Mouse (Mus musculus) gastrocnemius, postnatal 10 days (tissue): Measurements from ENCODE around the gene Csrp3. TPM values are rescaled to one million over a fixed set of nuclear protein-coding genes. Genes with fewer than 3 reads are reported as not detected.

Source experiments
- DNase-seq: peaks from one replicate; pipeline ENCODE4 v3.0.0; 2021; ENCODE audit warnings: mixed read lengths
- long read RNA-seq, 2 experiments: library from polyadenylated mRNA; stranded (forward); transcript quantifications; one replicate each; pipeline ENCODE4 v2.0.0; 2021
- total RNA-seq, 2 experiments: library from RNA; stranded (reverse); gene quantifications; 2 replicates each; pipeline ENCODE4 v1.2.3; 2021

The Csrp3 gene
- total RNA-seq: 100 to 1,000 TPM; 120 to 170 TPM
- long read RNA-seq, experiment 1, transcript Csrp3-201 (6 exons, 877 nt): major isoform, 103 of 116 reads
- long read RNA-seq, experiment 1, partial matches to known transcripts: 7 of 116 reads
- long read RNA-seq, experiment 1, other reads (novel, unspliced or antisense): 6 of 116 reads
- long read RNA-seq, experiment 2, transcript Csrp3-201 (6 exons, 877 nt): major isoform, 74 of 84 reads
- long read RNA-seq, experiment 2, partial matches to known transcripts: 8 of 84 reads
- long read RNA-seq, experiment 2, other reads (novel, unspliced or antisense): 2 of 84 reads

DNA sequence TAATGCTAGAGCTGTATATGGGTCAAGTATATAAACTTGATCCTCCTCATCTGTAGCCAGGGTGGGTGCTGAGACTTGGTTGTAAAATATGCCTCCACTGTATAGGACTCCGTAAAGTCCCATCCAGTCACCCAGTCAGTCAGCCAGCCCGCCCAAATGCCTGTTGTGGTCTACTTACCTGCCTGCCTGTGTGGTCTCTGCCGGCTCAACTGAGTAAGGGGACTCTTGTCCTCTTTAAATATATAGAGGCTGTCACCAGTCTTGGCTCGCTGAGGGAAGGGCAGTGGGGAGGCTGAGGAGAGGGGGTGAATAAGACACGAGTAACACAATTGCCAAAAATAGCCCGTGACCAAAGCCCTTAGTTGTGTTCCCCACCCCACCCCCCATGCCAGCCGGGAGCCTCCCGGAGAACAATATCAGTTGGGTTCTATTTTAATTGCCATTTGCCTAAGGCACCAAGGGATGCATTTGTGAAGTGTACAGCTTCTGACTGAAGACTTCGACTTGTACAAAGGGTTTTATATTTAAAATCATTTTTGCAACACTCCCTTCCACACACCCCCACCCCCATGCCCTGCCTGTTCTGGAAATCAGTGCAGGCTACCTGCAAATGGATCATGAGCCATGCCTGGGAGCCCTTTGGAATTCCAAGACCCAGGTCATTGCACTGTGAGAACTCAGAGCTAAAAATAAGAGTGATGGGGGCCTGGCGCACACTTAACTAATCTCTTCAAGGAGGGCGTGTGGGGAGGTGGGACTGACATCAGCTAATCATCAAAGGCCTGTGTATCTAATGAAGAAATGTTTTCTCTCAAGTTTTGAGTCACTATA is at the start of gene Csrp3:
Csrp3 (minus strand) TSS at position 214 of the 831 bp plus-strand sequence.
- no peak for DNase-seq

DNA sequence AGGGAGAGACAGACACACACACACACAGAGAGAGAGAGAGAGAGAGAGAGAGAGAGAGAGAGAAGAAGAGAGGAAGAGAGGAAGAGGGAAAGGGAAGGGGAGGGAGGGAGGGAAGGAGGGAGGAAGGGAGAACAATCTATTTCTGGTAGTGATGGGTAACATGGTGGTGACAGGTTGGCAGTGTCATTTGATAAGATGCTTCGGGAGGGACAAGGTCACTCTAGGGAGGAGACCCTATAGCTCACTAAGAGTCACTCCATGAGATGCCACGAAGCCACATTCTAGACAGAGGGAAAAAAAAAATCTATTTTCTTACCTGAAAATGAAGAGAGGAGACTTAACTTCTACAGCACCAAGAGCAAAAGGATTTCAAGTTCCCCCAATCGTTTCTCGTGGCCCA is 48.2 kb upstream of the Csrp3 start:
- no peak for DNase-seq

DNA sequence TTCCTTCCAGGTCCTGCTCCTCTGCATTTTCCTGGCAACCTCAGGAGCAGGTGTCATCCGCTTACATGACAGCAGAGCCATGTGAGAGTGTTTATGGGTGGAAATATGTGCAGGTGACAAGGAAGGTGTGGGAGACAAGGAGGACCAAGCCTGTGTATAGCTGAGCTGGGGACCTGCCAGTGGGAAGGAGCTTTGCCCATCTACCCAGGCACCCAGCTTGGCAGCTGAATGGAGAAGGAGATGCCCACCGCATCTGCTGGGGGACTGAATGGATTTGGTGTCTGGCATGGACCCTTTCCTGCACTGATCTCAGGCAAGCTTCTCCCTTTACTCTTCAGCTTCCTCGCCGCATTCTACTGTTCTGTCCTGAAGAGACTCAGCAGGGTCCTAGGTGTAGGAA is 47.6 kb upstream of the Csrp3 start:
- no peak for DNase-seq

DNA sequence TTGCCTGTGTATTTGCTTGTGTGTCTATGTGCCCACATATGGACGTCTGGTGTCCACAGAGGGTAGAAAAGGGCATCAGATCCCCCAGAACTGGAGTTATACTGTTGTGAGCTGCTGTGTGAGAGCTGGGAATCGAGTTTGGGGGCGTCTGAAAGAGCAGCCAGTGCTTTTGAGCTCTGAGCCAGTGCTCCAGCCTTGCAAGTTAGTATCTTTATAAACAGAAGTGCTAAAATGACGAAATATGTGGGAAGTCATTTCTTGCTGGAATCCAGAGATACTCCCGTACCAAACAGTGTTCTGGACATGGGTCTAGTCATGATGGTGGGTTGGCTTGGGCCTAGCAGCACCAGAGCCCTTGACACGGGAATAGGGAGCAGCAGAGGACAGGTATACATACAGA is 46.9 kb upstream of the Csrp3 start:
- no peak for DNase-seq

DNA sequence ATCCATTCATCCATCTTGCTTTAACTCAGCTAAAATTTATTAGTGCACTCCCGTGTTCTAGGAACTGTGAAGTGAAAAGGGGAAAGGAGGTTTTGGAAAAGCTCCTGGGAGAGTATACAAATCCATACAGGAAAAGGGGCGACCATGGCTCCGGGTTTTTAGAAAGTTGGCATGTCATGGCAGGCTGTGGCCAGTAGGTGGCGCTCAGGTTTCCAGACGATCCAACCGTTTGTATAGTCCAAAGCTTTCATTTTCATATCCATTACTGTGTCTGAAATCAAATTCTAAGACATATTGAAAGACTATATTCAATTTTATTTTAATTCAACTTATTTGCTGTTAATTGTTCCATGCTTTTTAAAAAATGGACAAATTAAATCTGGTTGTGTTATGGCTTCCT is 46.3 kb upstream of the Csrp3 start:
- peak; percentile 72 for DNase-seq

DNA sequence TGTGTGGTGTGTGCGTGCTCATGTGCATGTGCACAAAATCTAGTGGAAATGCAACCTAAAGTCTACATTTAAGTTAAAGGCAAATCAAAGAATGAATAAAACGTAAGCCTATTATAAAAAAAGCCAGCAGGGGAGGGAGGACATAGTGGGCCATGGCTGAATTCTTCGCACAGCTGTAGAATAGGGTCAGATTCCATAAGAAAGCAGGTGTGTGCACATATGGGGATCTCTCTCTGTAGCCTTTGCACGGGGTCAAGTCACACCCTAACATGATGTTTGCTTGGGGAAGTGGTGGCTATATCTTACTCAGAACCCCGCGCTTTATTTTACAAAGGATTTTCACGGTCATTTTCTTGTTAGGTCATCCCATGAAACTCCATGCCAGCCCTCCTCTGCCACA is 45.3 kb upstream of the Csrp3 start:
- DNase-seq: no peak

DNA sequence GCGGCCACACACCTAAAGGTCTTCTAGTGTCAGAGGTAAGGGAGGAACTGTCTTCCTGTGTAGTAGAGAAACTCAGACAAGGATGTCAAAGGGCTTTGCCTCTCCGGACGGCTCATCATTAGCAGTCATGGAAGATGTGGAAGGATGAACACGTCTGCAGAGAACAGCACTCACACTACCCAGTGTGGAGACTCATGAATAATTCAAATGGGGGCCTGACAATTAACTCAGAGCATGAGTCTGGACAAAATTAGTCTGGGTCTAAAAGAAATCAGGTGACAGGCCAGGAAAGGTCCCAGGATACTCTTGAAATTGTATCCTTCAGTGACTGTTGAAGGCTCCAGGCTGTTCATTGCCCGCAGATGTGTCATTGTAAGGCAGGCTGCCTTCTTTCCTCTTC is 43.2 kb upstream of the Csrp3 start:
- no peak for DNase-seq

DNA sequence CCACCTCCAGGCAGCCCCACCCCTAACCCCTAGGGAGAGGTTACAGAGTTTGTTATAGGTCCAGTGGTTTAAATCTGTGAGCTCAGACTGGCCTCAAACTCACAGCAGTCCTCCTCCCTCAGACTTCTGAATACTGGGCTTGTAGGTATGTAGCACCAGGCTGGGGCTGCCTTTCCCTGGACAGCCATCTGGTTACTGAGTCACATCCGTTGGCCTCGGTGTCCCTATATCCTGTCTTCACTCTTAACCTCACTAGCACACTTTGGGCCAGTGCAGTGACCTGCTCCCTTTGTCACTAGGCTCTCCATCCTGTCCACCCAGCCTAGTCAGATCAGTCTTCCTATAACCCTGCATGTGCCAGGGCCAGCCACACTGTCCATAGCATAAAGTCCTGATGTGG is 40.9 kb upstream of the Csrp3 start:
- DNase-seq: no peak

DNA sequence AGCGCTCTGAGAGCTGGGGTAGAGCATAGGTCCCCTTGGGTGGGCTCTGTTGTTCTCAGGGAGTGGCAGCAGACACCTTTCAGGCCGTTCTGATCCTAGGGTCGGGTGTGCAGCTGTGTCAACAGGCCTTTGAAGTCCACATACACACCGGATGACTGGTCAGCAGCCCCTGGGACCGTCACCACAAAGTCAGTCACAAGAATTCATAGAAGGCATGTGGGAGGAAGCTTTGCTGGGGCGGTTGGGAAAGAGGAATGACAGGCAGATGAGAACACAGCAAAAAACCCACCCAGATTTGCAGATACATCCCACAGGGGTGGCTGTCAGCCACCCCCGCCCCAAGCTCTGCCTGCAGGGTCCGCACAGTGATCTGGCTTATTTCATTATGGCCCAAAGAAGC is 40.1 kb upstream of the Csrp3 start:
- DNase-seq: no peak

DNA sequence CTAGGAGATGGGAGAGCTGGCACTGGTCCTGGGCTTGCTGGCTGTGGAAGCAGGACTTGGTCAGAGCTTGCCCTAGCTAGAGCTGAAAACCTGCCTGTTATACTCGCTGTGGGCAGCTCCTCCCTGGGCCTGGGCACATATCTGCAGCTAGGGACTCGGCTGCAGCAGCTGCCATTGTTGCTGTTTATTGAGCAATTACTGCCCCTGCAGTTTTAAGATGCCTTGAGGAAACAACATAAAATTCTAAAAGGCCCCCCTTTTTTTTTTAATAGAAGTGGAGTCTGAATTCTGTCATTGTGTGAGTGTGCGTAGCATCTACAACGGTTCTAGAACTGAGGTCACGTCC is 36.4 kb upstream of the Csrp3 start:
- no peak for DNase-seq

DNA sequence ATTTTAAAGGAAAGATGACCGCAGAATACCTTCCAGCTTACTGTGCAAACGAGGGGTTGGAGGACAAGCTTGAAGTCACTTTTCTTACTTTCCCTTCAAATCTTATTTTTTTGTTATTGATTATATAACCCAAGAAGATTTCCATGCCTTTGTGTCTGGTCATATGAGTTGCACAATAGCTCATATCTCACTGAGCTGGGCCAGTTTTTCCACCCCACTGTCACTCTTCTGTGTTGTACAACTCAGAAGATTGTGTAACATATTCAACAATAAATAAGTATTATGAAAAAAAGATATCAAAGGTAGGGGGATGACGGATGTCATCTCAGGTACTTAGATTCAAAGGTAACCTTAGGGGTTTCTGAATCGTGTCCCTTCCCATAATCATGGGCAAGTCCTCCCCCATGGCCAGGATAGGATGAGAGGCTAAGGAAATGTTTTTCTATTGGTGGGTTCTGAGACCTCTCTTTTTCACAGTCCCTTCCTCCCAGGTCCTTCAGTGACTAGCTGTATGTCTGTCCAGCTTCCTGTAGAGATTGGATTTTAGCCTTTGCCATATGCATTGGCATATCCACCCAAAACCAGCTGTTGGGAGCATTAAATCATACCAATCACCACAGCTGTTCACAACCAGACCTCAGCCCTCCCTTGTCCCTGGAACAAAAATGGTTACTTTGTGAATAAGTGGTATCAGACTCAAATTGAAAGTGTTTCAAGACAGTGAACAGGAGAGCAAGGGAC is 35.9 kb upstream of the Csrp3 start:
- no peak for DNase-seq

DNA sequence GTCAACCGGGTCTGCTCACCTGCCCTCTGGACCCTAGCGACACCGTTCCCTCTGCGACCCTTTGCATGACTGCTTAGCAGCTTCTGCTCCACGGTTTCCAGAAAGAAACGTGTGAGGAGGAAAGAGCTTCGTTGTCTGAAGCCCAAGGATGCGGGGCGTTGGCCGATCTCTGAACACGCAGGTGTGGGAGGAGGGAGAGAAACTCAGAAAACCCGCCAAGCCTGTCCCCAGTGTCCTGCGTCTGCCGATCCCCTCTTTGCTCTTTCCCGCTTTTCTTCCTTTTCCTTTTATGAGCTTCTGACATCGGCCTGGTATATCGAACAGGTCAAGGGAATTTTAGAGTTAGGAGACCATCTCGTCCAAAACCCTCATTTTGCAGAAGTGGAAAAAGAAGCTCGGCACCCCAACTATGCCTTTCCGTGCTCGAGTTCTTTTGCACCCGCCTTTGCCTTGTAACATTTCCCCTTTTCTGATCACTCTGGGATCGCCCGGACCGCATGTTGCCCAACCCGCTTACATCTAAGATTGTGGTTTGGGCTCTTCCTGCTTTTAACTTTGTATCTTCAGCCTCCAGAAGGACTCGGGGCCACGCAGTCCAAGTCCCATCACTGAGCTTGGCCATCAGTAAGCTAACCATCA is 34.3 kb upstream of the Csrp3 start:
- peak; percentile 20 for DNase-seq

DNA sequence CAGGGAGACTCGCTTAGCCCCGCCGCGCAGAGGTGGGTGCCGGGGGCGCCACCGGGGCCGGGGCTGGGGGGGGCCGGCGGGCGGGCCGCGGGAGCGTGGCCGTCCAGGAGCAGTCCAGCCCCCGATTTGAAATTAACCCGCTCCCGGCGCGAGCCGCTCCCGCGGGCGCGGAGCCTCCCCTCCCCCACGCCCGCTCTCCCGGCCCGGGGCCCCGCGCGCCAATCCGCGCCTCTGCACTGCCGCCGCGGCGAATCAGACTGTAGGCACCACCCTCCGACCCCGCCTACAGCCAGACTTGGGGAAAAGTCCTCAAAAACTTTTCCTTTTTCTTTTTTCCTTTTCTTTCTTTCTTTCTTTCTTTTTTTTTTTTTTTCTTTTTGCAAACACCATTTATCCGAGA is 33.7 kb upstream of the Csrp3 start, which contains the start of gene E2f8:
E2f8 (minus strand) TSS at position 111 of the 400 bp plus-strand sequence.
- DNase-seq: peak; percentile 79

DNA sequence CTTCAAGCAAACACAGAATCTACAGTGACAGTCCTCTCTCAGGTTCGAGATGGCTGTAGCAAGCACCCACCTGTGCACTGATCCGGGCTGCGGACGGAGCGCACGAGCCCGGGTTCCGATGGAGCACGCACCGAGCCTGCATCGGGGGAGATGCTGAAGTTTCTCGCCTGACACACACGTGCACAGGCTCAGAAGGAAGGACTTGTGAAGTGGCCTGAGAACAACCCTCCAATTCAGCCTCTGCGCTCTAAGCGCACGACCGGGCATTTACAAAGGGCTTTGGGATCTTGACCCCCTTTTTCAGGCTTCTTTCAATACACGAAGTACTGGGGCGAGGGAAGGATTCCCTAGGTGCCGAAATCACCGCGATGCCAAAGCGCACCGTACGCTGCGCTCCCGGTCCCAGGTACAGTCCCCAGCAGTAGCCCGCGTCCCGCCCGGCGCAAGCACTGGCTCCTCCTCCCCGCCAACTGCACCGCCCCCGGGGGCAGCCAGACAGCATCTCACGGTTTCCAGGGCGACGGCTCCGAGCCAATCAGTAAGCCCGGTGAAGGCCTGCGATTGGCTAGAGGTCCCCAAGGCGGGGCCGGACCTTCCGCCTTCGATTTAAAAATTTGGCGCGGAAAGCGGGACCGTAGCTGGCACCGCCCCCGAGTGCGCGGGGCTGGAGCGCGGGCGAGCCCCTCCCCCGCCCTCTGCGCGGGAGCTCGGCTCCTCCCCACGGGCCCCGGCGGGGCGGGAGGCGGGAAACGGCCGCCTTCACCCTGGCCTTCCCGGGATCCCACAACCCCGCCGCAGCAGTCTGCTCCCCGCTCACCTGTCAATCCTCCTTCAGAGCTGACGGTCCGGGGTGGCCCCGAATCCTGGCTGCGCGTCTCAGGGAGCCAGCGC is 33.0 kb upstream of the Csrp3 start:
- peak; percentile 95 for DNase-seq

DNA sequence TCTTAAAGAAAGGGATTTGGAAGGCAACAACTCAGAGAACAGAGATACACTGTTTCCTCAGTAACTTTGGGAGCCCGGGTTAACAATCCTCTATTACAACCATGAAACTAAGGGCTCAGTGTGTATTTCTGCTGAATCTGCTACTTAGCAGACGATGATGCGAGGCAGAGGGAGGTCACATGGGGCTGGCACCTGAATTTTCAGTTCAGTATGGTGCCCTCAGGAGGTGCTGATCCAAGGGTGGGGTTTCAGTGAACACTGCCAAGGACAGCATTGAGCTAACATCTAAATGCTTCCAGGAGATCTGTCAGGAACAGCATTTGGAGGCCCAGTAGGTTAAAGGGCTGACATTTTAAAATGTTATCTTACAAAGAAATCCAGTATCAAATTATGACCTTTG is 31.7 kb upstream of the Csrp3 start:
- no peak for DNase-seq

DNA sequence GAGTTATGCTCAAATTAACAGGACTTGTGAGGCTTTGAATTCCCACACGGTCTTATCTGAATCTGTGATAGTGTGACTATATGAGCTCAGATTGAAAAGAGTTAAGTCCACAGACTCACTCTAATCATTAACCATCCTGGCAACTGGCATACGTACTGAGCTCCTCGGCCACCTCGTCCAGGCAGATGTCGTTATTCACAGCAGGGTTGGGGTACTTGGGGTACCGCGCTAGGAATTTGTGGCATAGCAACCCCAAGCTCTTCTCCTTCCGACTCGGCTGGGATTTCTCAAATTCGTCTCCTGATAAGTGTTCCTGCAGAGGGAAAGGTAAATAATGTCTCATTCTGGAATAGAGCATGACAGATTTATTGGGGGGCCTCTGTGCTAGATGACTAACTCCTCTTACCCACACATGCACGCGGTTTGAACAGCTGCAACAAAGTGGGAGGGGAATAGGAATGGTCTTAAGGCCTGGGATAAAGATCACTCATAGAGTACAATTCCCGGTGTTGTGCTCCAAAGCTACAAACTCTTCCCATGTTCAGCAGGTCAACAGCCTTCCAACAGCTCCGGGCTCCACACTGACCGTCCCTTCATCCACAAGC is 30.1 kb upstream of the Csrp3 start:
- no peak for DNase-seq

DNA sequence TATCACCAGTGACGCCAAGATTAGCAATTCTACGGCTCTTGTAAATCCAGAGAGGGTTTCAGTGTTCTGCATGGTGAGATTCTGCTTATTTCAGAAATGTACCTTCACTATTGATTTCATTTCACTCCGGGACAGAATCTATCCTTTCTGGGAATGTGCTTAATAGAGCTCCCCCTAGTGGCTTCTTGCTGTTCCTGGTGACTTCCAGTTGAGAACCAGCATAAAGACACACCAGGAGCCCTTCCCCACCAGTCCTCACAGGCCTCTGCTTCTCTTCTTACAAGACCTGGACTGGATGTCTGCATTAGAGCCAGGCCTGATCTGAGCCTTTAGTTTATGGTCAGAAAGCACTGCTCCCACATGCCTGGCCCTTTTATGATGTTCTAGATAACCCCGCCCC is 28.7 kb upstream of the Csrp3 start:
- peak; percentile 21 for DNase-seq

DNA sequence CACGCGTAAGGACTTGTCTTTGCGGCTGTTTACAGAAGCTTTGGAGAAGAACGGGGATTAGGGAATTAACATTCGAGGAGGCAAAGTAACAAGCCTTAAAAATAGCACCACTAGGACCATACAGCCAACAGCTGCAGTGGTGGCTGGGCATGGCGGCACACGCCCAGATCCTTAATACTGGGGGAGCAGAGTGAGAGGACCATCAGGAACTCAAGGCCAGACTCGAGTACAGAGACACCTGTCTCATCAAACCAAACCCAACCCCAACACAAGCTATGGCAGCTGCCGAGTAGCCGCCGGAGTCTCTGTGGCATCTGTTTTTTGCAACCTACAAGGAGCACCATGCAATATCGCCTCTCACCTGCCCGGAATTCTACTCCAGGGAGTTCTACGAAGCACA is 27.3 kb upstream of the Csrp3 start:
- no peak for DNase-seq

DNA sequence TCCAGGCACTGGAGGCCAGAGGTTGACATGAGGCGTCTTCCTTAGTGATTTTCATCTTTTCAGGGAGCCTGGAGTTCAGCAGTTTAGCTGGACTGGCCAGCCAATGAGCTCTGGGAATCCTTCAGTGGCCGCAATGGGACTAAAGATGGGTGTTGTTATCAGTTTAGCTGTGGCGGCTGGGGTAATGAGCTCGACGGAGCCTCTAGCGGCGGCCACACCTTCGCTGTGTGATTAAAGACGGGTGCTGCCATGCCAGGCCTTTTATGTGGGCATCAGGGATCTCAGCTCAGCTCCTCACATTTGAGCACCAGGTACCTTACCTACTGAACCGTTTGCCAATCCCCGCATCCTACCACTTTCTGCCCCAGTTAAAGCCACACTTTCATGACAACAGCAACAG is 23.5 kb upstream of the Csrp3 start:
- DNase-seq: no peak

DNA sequence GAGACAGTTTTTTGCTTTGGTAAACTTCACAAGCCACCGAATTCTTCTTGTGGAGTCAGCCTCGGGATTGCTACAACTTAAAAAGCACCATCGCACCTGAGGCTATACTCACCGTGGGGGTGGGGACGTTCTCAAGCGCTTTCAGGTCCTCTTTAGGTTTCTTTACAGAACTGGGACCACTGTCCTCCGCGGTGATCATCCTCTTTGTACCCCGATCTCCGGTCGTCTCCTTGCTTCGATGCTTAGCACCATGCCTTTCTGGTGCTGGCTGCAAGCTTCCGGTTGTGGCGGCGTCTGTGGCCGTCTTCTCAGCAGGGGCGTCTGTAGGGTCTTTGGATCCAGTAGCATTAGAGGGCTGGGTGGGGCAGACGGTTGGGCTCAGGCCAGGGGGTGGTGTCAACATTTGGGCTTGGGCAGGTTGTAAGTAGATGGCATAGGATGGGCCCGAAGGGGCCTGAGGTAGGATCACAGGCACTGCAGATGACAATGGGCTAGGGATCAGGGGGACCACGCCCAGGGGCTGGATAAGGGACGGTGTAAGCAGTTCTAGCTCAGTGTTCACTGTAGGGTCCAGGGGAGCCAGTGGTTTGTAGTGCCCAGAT is 22.8 kb upstream of the Csrp3 start:
- DNase-seq: no peak

DNA sequence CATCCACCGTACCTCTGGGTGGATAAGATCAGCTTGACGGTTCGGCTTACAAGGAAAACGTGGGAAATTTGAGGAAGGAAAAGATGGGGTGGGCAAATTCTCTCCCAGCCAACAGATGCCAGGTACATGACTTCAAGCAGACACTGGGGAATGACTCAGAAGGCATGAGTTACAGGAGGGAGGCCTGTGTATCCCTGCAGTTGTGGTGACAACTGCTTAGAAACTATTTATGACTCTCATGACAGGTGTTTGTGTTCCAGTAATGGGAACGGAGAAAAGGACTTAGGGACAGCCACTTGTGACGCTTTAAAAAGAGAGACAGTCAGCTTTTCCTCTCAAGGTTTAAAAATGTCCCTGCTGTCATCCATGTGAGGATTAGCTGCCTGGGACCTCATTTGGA is 22.3 kb upstream of the Csrp3 start:
- DNase-seq: no peak
